Mouse (Mus musculus) CD8-positive naive resting alpha-beta T cell, adult 2 months (primary cell): ENCODE results near the gene Gm3149.
"Not testable (repeated sequence)": the region's sequence is repeated elsewhere in the genome, so short reads cannot be mapped to it uniquely, and the experiment has no call there.

Experiments
- DNase-seq, 2 experiments: peaks; one replicate each; pipeline ENCODE4 v3.0.0; 2022; ENCODE audit warnings: low read depth in 2 of 2, low spot score in 2 of 2

Gene Gm3149

DNA sequence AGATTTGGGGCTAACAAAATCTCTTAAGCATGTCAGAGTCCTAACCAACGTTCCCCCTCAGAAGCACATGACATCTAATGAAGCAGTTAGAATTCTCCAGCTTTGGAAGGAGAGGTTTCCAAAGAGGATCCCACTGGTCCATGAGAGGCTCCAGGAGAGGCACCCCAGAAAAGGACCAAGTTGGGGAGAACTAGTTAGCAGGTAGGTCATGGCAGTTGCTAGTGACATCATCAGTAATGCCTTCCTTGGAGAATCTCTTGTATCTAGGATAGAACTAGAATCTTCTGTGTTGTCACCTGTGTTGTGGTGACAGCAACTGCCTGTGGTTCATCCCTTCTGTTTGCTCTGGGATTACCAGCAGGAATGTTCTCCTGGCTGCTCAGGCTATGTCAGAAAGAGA is at the start of gene Gm3149:
TSS of gene Gm3149 (plus strand) at position 301 of the 400 bp plus-strand sequence.
- not testable (repeated sequence) for DNase-seq

DNA sequence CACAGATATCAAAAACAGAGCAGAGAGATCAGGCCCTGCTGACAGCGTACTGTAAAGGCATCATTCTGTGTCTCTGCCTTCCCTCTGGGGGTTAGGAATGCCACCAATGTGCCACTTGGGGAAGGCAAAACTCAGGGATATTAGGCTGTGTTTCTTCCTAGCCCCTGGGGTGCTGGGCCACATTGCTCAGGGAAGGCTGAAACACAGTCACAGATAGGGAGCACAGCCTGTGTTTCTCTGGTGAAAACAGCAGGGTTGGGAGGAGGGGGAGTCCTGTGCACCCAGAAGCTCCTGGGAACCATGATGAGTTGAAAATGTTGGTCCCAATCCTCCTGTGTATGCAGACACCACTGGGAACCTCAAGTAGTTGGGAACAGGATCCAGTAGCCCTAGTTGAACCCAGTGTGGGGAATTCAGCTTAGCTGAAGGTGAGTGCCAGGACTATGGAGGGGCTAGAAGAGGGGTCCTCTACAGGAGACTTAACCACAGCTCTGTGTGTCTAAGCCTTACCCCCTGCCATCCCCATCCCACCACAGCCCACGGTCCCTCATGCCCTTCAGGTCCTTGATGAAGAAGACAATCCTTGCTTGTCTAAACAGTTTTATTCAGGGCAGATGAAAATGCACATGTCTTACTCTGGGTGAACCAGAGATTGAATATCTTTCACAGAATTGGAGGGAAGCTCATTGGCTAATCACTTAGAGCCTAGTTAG is 47.7 kb upstream of the Gm3149 start:
- not testable (repeated sequence) for DNase-seq

DNA sequence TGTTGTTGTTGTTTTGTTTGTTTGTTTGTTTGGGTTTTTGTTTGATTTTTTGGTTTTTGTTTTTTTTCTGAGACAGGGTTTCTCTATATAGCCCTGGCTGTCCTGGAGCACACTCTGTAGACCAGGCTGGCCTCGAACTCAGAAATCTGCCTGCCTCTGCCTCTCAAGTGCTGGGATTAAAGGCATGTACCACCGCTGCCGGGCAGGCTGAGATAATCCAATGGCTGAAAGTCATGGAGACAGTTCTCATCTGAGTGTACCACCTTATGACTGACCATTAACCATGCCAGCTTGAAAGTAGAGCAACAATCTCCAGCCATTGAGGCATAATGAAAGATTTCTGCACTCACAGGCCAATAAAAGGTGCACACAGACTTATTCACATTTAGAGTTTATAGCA is 37.3 kb upstream of the Gm3149 start:
- not testable (repeated sequence) for DNase-seq

DNA sequence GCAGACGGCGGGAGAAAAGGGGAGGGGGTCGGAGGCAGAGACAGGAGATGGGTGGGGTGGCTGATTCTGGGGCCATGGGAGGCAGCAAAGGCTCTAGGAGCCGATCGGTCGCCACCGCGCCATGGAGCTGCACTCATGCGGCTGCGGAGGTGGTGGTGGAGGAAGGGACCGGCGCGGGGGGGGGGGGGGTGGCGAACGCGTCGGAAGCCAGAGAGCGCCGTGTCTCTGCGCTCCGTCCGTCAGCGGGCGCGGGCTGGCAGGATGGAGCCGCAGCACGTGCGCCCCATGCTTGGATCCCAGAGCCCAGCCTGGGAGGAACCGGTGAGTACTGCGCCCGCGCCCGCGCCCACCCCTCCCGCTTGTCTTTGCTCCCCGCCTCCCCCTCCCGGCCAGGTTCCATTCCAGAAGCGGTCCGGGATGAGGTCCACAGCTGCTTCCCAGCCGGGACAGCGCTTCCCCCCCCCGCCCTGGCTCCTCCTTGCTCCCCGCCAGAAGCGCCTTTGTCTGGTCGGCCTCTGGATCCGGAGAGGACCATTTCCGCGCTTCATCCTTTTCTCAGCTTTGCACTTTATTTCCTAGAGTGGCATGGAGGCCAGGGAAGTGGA is 17.5 kb downstream of the Gm3149 start, which contains the start of gene 2610042L04Rik:
TSS of gene 2610042L04Rik (plus strand) at position 288 of the 605 bp plus-strand sequence.
- DNase-seq, result not testable (repeated sequence)

DNA sequence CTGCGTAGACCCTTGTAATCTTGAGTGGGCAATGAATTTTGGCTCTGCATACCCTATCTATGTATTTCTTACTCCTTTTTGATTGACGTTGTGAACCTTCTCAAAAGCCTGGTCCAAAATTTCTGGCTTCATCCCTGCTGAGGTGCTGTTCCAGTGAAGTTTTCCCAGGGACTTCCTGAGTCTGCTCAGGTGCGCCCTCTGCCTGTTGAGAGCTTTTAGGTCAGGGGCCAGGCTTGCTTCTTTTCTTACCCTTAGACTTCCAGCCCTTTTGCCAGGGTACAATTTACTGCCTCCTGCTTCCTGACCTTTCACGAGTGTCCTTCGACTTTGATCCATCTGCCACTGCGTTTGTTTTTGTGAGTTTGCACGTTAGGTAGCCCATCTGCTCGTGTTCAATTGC is 18.4 kb downstream of the Gm3149 start:
- DNase-seq, result not testable (repeated sequence)

DNA sequence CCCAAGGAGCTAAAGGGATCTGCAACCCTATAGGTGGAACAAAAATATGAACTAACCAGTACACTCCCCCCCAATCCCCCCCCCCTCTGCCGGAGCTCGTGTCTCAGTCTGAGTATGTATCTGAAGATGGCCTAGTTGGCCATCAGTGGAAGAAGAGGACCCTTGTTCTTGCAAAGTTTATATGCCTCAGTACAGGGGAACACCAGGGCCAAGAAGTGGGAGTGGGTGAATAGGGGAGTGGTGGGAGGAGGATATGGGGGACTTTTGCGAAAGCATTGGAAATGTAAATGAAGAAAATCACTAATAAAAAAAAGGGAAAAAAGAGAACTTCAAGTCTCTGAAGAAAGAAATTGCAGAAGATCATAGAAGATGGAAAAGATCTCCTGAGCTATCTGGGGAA is 51.9 kb downstream of the Gm3149 start:
- DNase-seq, result not testable (repeated sequence)

DNA sequence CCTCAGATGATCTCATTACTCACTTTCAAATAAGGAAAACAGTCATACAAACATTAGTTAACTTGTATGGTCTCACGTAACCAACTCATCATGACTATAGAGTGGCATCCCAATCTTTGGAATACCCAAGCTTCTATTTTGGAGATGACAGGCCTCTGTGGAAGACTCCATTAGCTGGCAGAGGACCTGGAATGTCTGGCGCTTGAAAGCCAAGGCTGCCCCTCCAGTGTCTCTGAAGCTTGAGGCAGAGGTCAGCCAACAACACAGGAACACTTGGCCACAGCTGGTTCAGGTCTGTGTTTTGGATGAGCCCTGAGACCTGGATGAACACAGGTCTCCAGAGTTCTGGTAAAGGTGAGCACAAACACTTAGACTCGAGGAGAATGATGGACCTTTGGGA is 52.6 kb downstream of the Gm3149 start:
- not testable (repeated sequence) for DNase-seq
